Mouse (Mus musculus): Measurements from ENCODE around the gene Zdhhc25.

Gene Zdhhc25

GRCm38 (mm10) chr15:88628801-88629356, 28.8 kb downstream of the Zdhhc25 start:
- no peak for ATAC-seq (ENCODE audit: low TSS enrichment)

DNA sequence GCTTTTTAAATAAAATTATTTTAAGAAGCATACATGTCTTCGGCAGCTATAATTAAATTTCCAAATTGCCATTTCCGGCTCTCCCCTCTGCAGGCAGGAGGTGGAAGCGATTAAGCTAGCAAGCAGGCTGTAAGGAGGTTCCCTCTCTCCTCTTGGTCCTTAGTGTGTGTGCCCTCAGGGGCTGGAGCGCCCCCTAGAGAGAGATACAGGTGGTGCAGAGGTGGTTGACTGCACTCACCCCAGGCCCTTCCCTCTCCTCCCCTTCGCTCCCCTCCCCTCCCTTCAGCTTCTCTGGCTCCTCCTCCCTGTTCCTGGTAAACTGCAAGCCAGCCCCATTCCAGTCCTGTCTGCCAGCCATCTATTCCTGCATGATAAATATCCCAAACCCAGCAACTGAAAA, 35.1 kb downstream of the Zdhhc25 start:
- no peak for ATAC-seq (ENCODE audit: low TSS enrichment)

- peak; percentile 89 for ATAC-seq (ENCODE audit: low TSS enrichment)
These were observed 50.9 kb downstream of the Zdhhc25 start for GRCm38 (mm10) chr15:88651019-88651418.
